Mouse (Mus musculus) megakaryocyte-erythroid progenitor cell, adult 5 weeks (primary cell): ENCODE measurements around the gene Dglucy. TPM values are rescaled to one million over a fixed set of nuclear protein-coding genes. Genes with fewer than 3 reads are reported as not detected.

Experiments
- polyA plus RNA-seq: library from polyadenylated mRNA; stranded (reverse); fragments of >175 nt; gene quantifications from 2 replicates; pipeline ENCODE4 v1.2.3, GENCODE M21; 2012

Gene Dglucy
- 6.8 and 8.8 TPM in 2 replicates for polyA plus RNA-seq

DNA sequence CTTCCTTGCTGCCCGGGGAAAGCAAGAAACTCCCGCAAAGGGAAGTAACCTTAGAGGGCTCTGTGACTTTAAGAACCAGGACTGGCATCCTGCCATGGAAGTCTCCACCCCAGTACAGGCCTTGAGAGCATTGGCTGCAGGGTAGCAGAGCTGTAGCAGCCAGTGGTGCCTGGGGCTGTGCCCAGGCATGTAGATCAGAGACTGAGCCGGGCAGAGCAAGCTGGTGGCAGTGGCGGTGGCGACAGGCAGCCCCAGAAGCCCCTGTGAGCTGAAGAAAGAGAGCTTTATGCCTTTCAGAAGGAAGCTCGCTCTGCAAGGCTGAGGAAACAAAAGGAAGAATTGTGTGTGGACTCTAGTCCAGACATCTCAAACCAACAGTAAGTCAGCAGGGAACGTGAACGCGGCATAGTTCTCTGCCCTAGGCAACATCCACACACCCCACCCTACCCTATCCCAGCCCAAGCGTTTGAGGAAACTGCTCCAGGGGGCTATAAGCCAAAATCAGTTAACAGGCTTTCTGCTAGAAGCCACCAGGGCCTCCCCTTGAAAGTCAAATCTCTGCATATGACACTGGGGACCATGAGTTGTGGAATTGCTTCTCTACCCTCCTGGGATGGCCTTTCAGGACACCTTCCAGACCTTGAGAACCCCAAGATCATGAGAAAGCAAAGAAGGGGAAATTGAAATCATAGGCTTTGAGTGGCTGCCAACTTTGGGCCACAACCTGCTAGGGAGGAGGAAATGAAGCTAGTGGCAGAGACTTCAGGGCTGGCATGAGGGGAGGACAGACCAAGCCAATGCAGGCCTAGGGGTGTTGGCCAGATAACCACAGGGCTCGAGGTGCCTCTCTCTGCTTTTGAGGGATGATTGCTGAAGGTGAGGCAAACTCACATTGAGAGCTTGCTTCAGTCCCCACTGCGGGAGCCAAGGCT, at the start of gene Dglucy:
Dglucy (plus strand) TSS at position 124 of the 932 bp plus-strand sequence.

DNA sequence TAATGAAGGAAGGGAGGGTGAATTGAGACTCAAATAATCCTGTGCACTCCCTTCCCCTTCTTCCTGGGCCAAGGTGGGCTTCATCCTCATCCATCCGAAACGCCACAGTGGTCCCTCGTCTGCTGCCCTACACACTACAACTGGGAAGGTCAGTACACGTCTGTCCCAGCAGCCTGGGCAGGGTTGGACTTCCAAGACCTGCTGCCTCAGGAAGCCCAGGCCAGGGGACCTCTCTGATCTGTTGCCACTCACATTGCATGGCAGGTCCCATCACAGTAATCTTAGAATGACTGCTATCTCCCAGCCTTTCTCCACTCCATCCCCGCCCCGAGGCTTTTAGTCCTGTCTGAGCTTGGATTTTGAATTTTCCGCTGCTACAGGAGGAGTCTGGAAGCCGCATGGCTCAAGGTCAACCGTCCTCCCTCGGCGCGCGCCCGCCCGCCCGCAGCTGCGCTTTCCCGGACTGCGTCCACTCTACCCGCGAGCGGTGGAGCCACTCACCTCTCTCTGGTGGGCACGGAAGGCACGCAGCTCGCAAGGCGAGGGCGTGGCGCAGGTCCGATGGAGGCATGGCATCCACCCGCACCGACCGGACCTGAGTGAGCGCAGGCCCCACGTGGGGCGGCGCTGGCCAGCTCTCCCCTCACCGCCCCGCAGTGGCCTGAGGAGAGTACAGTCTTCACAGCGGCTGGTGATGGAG, 128.9 kb downstream of the Dglucy start, which contains the start of gene Gpr68:
Gpr68 (minus strand) TSS at position 601 of the 700 bp plus-strand sequence.

Other genes with a start within 250 kb of the Dglucy start
- gene Rps6ka5, start 52.1 kb upstream of the Dglucy start, polyA plus RNA-seq: 5.9 and 6.5 TPM in 2 replicates
- 0.32 and 0.44 TPM in 2 replicates for gene Gpr68, start 129.1 kb downstream of the Dglucy start, polyA plus RNA-seq
- gene Ccdc88c, start 250.0 kb downstream of the Dglucy start, polyA plus RNA-seq: 126 and 158 TPM in 2 replicates